Comparison of ENCODE assay signal across 8 mouse cellular contexts in genomic region chr13:110557930-110558727, GRCm38 (mm10).
DNase-seq lines count a peak whose midpoint lies in the region; ATAC-seq and TF ChIP-seq lines count a peak whose summit lies in the region.

No protein-coding gene starts in this region.

- no peak overlapping the region for H3K4me3 ChIP-seq in heart, embryonic 10.5 days
- H3K4me3 ChIP-seq in kidney, postnatal 0 days (replicated peaks; ENCODE audit: low read depth, low read length), result peak overlapping the region; percentile 14; the same call in 1 of the 2 replicates
- H3K4me3 ChIP-seq in thymus, adult 2 months (ENCODE audit: control insufficient read depth, insufficient read depth, low read length), result no peak overlapping the region

- peak overlapping the region; percentile 56 for H3K4me2 ChIP-seq in kidney, postnatal 0 days (ENCODE audit: low read length)

- H3K9me3 ChIP-seq in heart, embryonic 10.5 days, result no peaks in the 10 kb centered on the region
- no peaks in the 10 kb centered on the region for H3K9me3 ChIP-seq in kidney, postnatal 0 days (replicated peaks; ENCODE audit: low read length)

- peak overlapping the region; percentile 52; the same call in 1 of the 2 replicates for H3K27ac ChIP-seq in heart, embryonic 10.5 days
- peak overlapping the region; percentile 64 for H3K27ac ChIP-seq in kidney, postnatal 0 days
- no peak overlapping the region for H3K27ac ChIP-seq in thymus, adult 2 months (ENCODE audit: control insufficient read depth, insufficient read depth, low read length)

- WGBS in heart, embryonic 10.5 days, result 72% methylated on average over 28 of the region's 28 CpGs
- 18% methylated on average over 28 of the region's 28 CpGs for WGBS in kidney, postnatal 0 days
- 29% methylated on average over 28 of the region's 28 CpGs for WGBS in thymus, adult 2 months

- H3K36me3 ChIP-seq in heart, embryonic 10.5 days, result no peaks in the 10 kb centered on the region
- no peaks in the 10 kb centered on the region for H3K36me3 ChIP-seq in kidney, postnatal 0 days (ENCODE audit: insufficient read depth, low read length)
- H3K36me3 ChIP-seq in thymus, adult 2 months (ENCODE audit: control insufficient read depth, insufficient read depth, low read length), result no peaks in the 10 kb centered on the region

- H3K27me3 ChIP-seq in heart, embryonic 10.5 days (ENCODE audit: insufficient read depth, poor library complexity, severe bottlenecking), result no peaks in the 10 kb centered on the region
- H3K27me3 ChIP-seq in kidney, postnatal 0 days (ENCODE audit: insufficient read depth, low read length), result no peaks in the 10 kb centered on the region
- H3K27me3 ChIP-seq in thymus, adult 2 months (ENCODE audit: control insufficient read depth, insufficient read depth, low read length), result no peaks in the 10 kb centered on the region

- H3K4me1 ChIP-seq in heart, embryonic 10.5 days, result peaks cover 11% of the 10 kb centered on the region
- H3K4me1 ChIP-seq in kidney, postnatal 0 days (replicated peaks; ENCODE audit: insufficient read depth, low read length), result no peaks in the 10 kb centered on the region
- H3K4me1 ChIP-seq in thymus, adult 2 months (replicated peaks; ENCODE audit: control insufficient read depth, insufficient read depth, low read length), result peaks cover 5% of the 10 kb centered on the region; the same call in 1 of the 2 replicates

- TF ChIP-seq CTCF in kidney, postnatal 0 days (IDR thresholded peaks at IDR 0.05; ENCODE audit: low read depth), result no peak
- no peak for TF ChIP-seq CTCF in thymus, adult 2 months (IDR thresholded peaks at IDR 0.05; ENCODE audit: borderline replicate concordance, control insufficient read depth, extremely low read depth, insufficient read depth, low read length, poor library complexity)

- no peak overlapping the region for H3K9ac ChIP-seq in kidney, postnatal 0 days (ENCODE audit: low read depth, low read length)

- DNase-seq in adrenal gland, postnatal 14 days, result peak; percentile 28
- DNase-seq in adrenal gland, postnatal 10 days, result no peak
- peak; percentile 20 for DNase-seq in CD4-positive, CD25-positive, alpha-beta regulatory T cell, adult 2 months (ENCODE audit: low read depth, low spot score)
- DNase-seq in heart, embryonic 10.5 days (ENCODE audit: low spot score), result no peak
- peak; percentile 82 for DNase-seq in kidney, postnatal 0 days (ENCODE audit: low spot score)
- peak; percentile 39 for DNase-seq in lung, postnatal 36 days
- DNase-seq in thymus, adult 2 months, result no peak
- DNase-seq in adrenal gland, adult 18-20 months (ENCODE audit: low spot score in 2 of 2), result no peak

- no peak for TF ChIP-seq POLR2A in thymus, adult 2 months (IDR thresholded peaks at IDR 0.05; ENCODE audit: control insufficient read depth, extremely low read depth, insufficient read depth, low read length, poor library complexity)

- ATAC-seq in kidney, postnatal 0 days (replicated peaks; ENCODE audit: low FRiP score, low read depth), result peak; percentile 53; the same call in 1 of the 2 replicates

Comparison
In these comparisons a context has a peak if more than half of its experiments do, and no peak if none do; other contexts are left out.
1. DNase-seq: peak in adrenal gland, postnatal 14 days (single experiment), CD4-positive, CD25-positive, alpha-beta regulatory T cell, adult 2 months (single experiment), kidney, postnatal 0 days (single experiment) and lung, postnatal 36 days (single experiment); none in adrenal gland, postnatal 10 days (single experiment), heart, embryonic 10.5 days (single experiment), thymus, adult 2 months (single experiment) and adrenal gland, adult 18-20 months (0 of 2).